In genomic region chr6:143373686-143374273, GRCm38 (mm10) we compare ENCODE assay signal across 9 mouse cellular contexts.
DNase-seq lines count a peak whose midpoint lies in the region; ATAC-seq lines count a peak whose summit lies in the region.
"Had no signal": no experiment of that assay in that cellular context is flagged by ENCODE, and none has a peak within 500 bp of the region (broad histone marks: within the 10 kb centered on the region; RNA-seq: fewer than 3 reads in every experiment).

No protein-coding gene starts in this region.

- H3K27ac ChIP-seq in heart, embryonic 12.5 days (ENCODE audit: poor library complexity, severe bottlenecking): no peak overlapping the region
- H3K27ac ChIP-seq in forebrain, embryonic 11.5 days (ENCODE audit: low read depth, low read length): no peak overlapping the region
- no peak overlapping the region for H3K27ac ChIP-seq in hindbrain, embryonic 12.5 days
- H3K27ac ChIP-seq: limb, embryonic 15.5 days had no signal

- H3K4me2 ChIP-seq in heart, embryonic 12.5 days: no peak overlapping the region
- H3K4me2 ChIP-seq in forebrain, embryonic 11.5 days (ENCODE audit: low read depth, low read length, severe bottlenecking): no peak overlapping the region
- no peak overlapping the region for H3K4me2 ChIP-seq in hindbrain, embryonic 12.5 days (replicated peaks)
- H3K4me2 ChIP-seq: limb, embryonic 15.5 days had no signal

- no peaks in the 10 kb centered on the region for H3K36me3 ChIP-seq in heart, embryonic 12.5 days
- H3K36me3 ChIP-seq in forebrain, embryonic 11.5 days (ENCODE audit: control insufficient read depth, insufficient read depth, low read length): no peaks in the 10 kb centered on the region
- H3K36me3 ChIP-seq in hindbrain, embryonic 12.5 days: no peaks in the 10 kb centered on the region
- H3K36me3 ChIP-seq: limb, embryonic 15.5 days had no signal

- H3K9ac ChIP-seq in heart, embryonic 12.5 days: no peak overlapping the region
- no peak overlapping the region for H3K9ac ChIP-seq in forebrain, embryonic 11.5 days (ENCODE audit: low read length)
- H3K9ac ChIP-seq in hindbrain, embryonic 12.5 days: no peak overlapping the region
- H3K9ac ChIP-seq: limb, embryonic 15.5 days had no signal

- DNase-seq in heart, adult 11 months: peak; percentile 92
- DNase-seq in c-Kit-positive CD71-positive TER-119-positive erythroid progenitor cells, embryonic 14.5 days (ENCODE audit: low spot score): peak; percentile 37
- peak; percentile 81 for DNase-seq in forebrain, embryonic 11.5 days (ENCODE audit: low spot score)
- peak; percentile 46 to 60 for DNase-seq in layer of hippocampus, postnatal 14 days (ENCODE audit: low spot score in 2 of 2)
- DNase-seq in lung, postnatal 4 days: peak; percentile 47 to 77
- peak; percentile 6 for DNase-seq in skeletal muscle tissue, adult 2 months (ENCODE audit: low read depth, low spot score)

- no peaks in the 10 kb centered on the region for H3K4me1 ChIP-seq in heart, embryonic 12.5 days (replicated peaks)
- peaks cover 10% of the 10 kb centered on the region; the same call in 1 of the 2 replicates for H3K4me1 ChIP-seq in forebrain, embryonic 11.5 days (replicated peaks; ENCODE audit: control insufficient read depth, insufficient read depth, low read length)
- no peaks in the 10 kb centered on the region for H3K4me1 ChIP-seq in hindbrain, embryonic 12.5 days
- H3K4me1 ChIP-seq: limb, embryonic 15.5 days had no signal

- no peaks in the 10 kb centered on the region for H3K9me3 ChIP-seq in heart, embryonic 12.5 days (replicated peaks)
- H3K9me3 ChIP-seq in forebrain, embryonic 11.5 days (ENCODE audit: control insufficient read depth, low read length): no peaks in the 10 kb centered on the region
- no peaks in the 10 kb centered on the region for H3K9me3 ChIP-seq in hindbrain, embryonic 12.5 days (replicated peaks)
- H3K9me3 ChIP-seq: limb, embryonic 15.5 days had no signal

- H3K27me3 ChIP-seq in heart, embryonic 12.5 days (replicated peaks): no peaks in the 10 kb centered on the region
- no peaks in the 10 kb centered on the region for H3K27me3 ChIP-seq in forebrain, embryonic 11.5 days (ENCODE audit: control insufficient read depth, insufficient read depth, low read length)
- no peaks in the 10 kb centered on the region for H3K27me3 ChIP-seq in hindbrain, embryonic 12.5 days
- H3K27me3 ChIP-seq: limb, embryonic 15.5 days had no signal

- 53% methylated on average over 15 of the region's 15 CpGs for WGBS in heart, embryonic 12.5 days
- WGBS in forebrain, embryonic 11.5 days: 55% methylated on average over 15 of the region's 15 CpGs
- 58% methylated on average over 15 of the region's 15 CpGs for WGBS in hindbrain, embryonic 12.5 days

- no peak overlapping the region for H3K4me3 ChIP-seq in heart, embryonic 12.5 days
- H3K4me3 ChIP-seq in forebrain, embryonic 11.5 days (ENCODE audit: low read depth, low read length): no peak overlapping the region
- H3K4me3 ChIP-seq in hindbrain, embryonic 12.5 days: no peak overlapping the region
- H3K4me3 ChIP-seq: limb, embryonic 15.5 days had no signal

- no peak for ATAC-seq in heart, embryonic 12.5 days (ENCODE audit: insufficient number of reproducible peaks, low FRiP score)
- peak; percentile 73 for ATAC-seq in forebrain, embryonic 11.5 days (replicated peaks; ENCODE audit: low FRiP score)
- ATAC-seq in hindbrain, embryonic 12.5 days (ENCODE audit: low FRiP score): peak; percentile 56; the same call in 1 of the 2 replicates

Comparison
In these comparisons a context has a peak if more than half of its experiments do, and no peak if none do; other contexts are left out.
1. DNase-seq: peak in every context shown above with its lines; median percentile 92 in heart, adult 11 months; 81 in forebrain, embryonic 11.5 days; 62 in lung, postnatal 4 days; 53 in layer of hippocampus, postnatal 14 days; 37 in c-Kit-positive CD71-positive TER-119-positive erythroid progenitor cells, embryonic 14.5 days; 6 in skeletal muscle tissue, adult 2 months.